Mouse (Mus musculus) lung, embryonic 15.5 days (tissue): ENCODE measurements around the gene Hjurp. TPM values are rescaled to one million over a fixed set of nuclear protein-coding genes. Genes with fewer than 3 reads are reported as not detected.
A peak's percentile ranks its signal among the peaks of the same experiment; 100 is the strongest.

ENCODE experiments used
- ATAC-seq: fragments of 200-750 bp; cut with Nextera tagmentation; 2 replicates; pipeline ENCODE4 v1.8.0; 2017; ENCODE audit warnings: moderate number of reproducible peaks, borderline replicate concordance; ENCODE audit not compliant: low FRiP score, low TSS enrichment; ENCODE audit errors: extremely low read depth
- H3K27ac ChIP-seq: fragments of 300-500 bp; sonication (generic); 2 replicates; pipeline ENCODE4 v1.5.1; 2015; ENCODE audit warnings: moderate library complexity, mild to moderate bottlenecking, inconsistent platforms
- H3K27me3 ChIP-seq: fragments of 300-500 bp; sonication (generic); 2 replicates; pipeline ENCODE4 v1.6.1; 2015; ENCODE audit warnings: inconsistent platforms
- H3K36me3 ChIP-seq: fragments of 300-500 bp; sonication (generic); 2 replicates; pipeline ENCODE4 v1.6.1; 2015; ENCODE audit warnings: inconsistent platforms
- H3K4me1 ChIP-seq: fragments of 300-500 bp; sonication (generic); 2 replicates; pipeline ENCODE4 v1.6.1; 2015; ENCODE audit warnings: inconsistent platforms
- H3K4me2 ChIP-seq: fragments of 300-500 bp; sonication (generic); 2 replicates; pipeline ENCODE4 v1.6.1; 2015; ENCODE audit warnings: inconsistent platforms, mild to moderate bottlenecking, moderate library complexity
- H3K4me3 ChIP-seq: fragments of 300-500 bp; sonication (generic); 2 replicates; pipeline ENCODE4 v1.5.1; 2015; ENCODE audit warnings: mild to moderate bottlenecking, inconsistent platforms
- H3K9ac ChIP-seq: fragments of 300-500 bp; sonication (generic); 2 replicates; pipeline ENCODE4 v1.6.1; 2015; ENCODE audit warnings: inconsistent platforms
- H3K9me3 ChIP-seq: fragments of 300-500 bp; sonication (generic); 2 replicates; pipeline ENCODE4 v1.6.1; 2016; ENCODE audit warnings: inconsistent platforms
- WGBS: fragments of 180-500 bp; shearing (Covaris S2); methylation state at CpG from one replicate; pipeline ENCODE4 v1.1.7; 2015; 5-methylcytosine and 5-hydroxymethylcytosine counted together
- polyA plus RNA-seq: library from polyadenylated mRNA; unstranded; fragments of >200 nt; fragmentation: Nextera tagmentation; extraction: Ambion mirVana; gene quantifications from 2 replicates; pipeline ENCODE4 v1.2.1, GENCODE M21; 2015

Gene Hjurp
- polyA plus RNA-seq, 1 experiment from 2014 or later: 198 TPM

DNA sequence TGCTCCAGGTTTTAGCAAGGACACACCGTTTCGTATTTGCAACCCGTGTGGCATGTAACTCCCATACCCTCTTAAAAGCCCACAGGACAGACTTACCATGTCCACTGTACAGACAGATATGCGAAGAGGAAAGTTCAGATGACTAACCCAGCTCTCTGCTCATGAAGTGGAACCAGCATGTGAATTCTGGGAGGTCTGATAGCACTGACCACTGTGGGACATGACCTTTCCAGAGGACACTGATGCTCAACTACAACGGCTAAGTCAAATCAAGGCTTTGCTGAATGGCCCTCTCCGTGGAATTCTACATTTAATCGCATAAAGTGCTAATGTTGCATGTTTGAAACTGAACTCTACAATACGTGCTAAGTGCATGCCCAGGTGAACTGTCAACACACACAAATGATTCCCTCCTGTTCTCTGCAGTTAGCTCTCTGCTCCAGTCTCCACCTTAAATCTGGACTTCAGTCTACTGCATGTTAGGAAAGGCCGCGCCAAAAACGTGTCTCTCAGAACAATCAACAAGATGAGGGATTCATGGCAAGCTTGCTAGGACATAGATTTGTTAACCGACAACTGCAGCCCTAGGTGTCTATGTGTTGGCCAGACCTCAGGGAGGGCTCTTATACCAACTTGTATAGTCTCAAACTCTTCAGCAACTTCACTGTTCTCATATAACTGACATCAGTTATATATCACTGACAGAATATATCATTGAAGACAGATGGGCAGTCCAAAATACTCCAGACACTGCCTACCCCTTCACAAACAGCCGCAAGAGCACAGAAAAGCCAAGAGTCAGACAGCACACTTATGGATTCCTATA lies 1.5 kb downstream of the Hjurp start:
- Histone ChIP-seq H3K4me2 (peak overlapping the region; percentile 57), H3K36me3 (peaks cover 45% of the 10 kb centered on the region), H3K4me1 (peaks cover 23% of the 10 kb centered on the region), H3K27ac (0 out of 2 replicates have a peak overlapping the region, but pooled peaks have one; percentile 1), H3K9ac (peak overlapping the region; percentile 70), H3K9me3 (no peaks in the 10 kb centered on the region), H3K27me3 (no peaks in the 10 kb centered on the region), H3K4me3 (peak overlapping the region; percentile 47)
- WGBS: 60% methylated on average over 13 of the region's 13 CpGs
- no peak for ATAC-seq

DNA sequence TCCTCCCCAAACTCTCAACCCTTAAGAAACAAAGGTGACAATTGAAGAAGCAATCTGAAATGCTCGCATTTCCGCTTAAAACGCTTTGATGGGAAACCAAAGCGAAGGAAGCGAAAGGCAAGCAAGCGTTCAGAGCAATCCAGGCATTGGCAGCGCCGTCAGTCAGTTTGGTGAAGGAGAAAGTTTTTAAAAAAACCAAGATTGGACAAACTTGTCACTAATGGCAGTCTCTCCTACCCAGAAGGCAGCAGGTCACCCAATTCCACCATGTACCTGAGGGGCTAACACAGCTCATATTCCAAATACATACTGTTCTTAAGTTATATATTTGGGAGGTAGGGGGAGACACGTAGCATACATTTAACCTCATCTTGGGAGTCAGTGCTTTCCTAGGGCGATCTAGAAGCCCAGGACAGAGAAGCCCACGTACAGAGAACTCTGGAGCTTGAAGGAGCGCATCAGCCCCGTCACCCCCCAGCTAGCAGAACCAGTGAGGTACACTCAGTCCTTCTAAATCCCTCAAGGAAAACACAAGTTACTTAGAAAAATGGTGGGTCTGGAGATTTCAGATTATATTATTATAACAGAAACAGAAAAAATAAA lies 2.3 kb downstream of the Hjurp start:
- peak overlapping the region; percentile 57 for H3K4me2 ChIP-seq
- H3K9ac ChIP-seq: no peak overlapping the region

DNA sequence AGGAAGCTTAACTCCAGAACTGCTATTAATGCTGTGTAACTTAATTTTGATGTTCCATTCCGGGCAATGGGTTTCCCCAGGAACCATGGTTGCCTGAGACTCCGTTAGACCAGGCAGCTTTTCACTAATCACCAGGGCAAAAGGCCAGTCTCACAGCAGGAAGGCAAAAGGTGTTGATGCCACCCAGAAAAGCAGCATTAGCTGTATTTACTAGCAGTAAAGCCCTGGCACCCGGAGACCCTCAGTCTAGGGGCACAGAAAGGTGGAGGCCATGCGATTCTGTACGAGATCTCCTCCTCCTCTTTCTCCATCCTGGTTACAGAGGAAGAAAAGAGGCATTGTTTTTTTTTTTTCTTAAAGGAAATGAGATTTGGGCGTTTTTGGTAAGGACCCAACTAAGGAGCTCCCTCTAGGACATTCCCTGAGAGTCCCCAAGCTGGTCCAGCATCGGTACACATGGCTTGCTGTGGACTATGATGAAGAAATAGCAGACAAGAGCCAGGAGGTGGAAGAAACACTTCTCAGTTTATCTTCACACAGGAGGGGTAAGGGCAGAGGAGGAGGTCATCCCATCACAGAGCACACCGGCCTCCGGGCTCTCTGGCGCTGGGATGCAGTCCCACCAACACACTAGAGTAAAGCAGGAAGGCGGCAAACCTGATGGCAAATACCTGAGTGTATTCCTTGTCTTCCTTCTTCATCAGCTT lies 2.9 kb downstream of the Hjurp start:
- H3K36me3 ChIP-seq: peaks cover 51% of the 10 kb centered on the region
- no peak for ATAC-seq
- peaks cover 23% of the 10 kb centered on the region for H3K4me1 ChIP-seq
- no peak overlapping the region for H3K27ac ChIP-seq
- WGBS: 73% methylated on average over 11 of the region's 11 CpGs
- no peak overlapping the region for H3K9ac ChIP-seq
- no peaks in the 10 kb centered on the region for H3K27me3 ChIP-seq
- H3K4me2 ChIP-seq: no peak overlapping the region
- H3K9me3 ChIP-seq: no peaks in the 10 kb centered on the region
- no peak overlapping the region for H3K4me3 ChIP-seq

More for the DNA sequence above, 2.3 kb downstream of the Hjurp start:
- Histone ChIP-seq H3K27me3 (no peaks in the 10 kb centered on the region), H3K4me1 (peaks cover 23% of the 10 kb centered on the region), H3K9me3 (no peaks in the 10 kb centered on the region), H3K36me3 (peaks cover 45% of the 10 kb centered on the region), H3K27ac (no peak overlapping the region), H3K4me3 (no peak overlapping the region)
- ATAC-seq: no peak
- 69% methylated on average over 13 of the region's 13 CpGs for WGBS

DNA sequence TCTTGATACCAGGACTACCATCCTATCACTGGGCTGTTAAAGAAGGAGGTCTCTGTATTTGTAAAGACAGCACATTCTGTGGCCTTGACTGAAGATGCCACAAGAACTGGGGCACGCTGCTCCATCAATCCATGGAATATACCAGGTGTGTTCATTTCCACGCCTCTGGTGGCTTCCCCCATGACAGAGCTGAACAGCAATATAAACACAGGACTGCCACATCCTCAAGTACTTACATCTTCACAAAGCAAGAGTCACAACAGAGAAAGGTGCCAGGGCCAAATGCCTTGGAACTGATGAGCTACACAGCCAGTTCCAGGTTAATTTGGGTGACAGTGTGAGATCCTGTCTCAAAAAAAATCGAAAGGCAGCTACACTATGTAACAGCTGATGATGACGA lies 3.6 kb downstream of the Hjurp start:
- no peak overlapping the region for H3K4me2 ChIP-seq
- no peaks in the 10 kb centered on the region for H3K27me3 ChIP-seq
- WGBS: 81% methylated on average over 4 of the region's 4 CpGs
- H3K9me3 ChIP-seq: no peaks in the 10 kb centered on the region
- peaks cover 23% of the 10 kb centered on the region for H3K4me1 ChIP-seq
- H3K36me3 ChIP-seq: peaks cover 58% of the 10 kb centered on the region
- no peak for ATAC-seq
- no peak overlapping the region for H3K9ac ChIP-seq
- H3K4me3 ChIP-seq: no peak overlapping the region
- H3K27ac ChIP-seq: no peak overlapping the region

DNA sequence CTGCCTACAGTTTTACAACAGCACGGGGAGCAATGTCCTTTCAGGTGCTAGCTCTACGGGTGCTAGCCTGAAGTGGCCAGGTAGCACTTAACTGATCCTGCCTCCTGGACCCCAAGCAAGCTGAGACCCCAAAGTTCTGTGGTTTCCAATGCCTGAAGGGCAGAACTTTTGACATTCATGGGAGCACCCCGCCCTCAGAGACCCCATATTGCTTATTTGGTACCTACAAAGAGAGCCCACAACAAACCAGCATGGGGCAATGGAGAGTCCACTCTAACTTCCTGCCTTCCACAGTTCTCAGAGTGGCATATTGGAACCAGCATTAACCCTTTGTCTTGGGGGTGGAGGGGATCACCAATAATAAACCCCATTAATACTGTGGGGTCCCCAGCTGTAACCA lies 4.1 kb downstream of the Hjurp start:
- no peak for ATAC-seq
- WGBS: 94% methylated on average over 3 of the region's 3 CpGs
- no peak overlapping the region for H3K4me2 ChIP-seq
- peaks cover 23% of the 10 kb centered on the region for H3K4me1 ChIP-seq
- H3K9ac ChIP-seq: no peak overlapping the region
- no peak overlapping the region for H3K4me3 ChIP-seq
- H3K36me3 ChIP-seq: peaks cover 63% of the 10 kb centered on the region
- no peaks in the 10 kb centered on the region for H3K9me3 ChIP-seq
- no peak overlapping the region for H3K27ac ChIP-seq
- no peaks in the 10 kb centered on the region for H3K27me3 ChIP-seq

DNA sequence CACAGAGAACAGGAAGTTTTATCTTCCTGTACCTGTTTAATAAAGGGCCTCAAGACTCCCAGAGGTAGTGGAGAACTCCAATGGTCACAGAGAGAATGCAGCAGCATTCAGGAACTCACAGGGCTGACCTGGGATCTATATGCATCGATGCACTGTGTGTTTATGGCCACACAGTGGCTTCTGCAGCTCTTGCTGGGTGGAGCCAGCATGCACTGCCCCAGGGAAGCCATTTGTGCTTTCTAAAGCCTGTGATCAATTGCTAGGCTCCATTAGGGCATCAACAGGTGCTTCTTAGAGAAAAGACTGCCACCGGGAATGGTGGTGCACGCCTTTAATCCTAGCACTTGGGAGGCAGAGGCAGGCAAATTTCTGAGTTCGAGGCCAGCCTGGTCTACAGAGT lies 4.6 kb downstream of the Hjurp start:
- no peak overlapping the region for H3K4me2 ChIP-seq

DNA sequence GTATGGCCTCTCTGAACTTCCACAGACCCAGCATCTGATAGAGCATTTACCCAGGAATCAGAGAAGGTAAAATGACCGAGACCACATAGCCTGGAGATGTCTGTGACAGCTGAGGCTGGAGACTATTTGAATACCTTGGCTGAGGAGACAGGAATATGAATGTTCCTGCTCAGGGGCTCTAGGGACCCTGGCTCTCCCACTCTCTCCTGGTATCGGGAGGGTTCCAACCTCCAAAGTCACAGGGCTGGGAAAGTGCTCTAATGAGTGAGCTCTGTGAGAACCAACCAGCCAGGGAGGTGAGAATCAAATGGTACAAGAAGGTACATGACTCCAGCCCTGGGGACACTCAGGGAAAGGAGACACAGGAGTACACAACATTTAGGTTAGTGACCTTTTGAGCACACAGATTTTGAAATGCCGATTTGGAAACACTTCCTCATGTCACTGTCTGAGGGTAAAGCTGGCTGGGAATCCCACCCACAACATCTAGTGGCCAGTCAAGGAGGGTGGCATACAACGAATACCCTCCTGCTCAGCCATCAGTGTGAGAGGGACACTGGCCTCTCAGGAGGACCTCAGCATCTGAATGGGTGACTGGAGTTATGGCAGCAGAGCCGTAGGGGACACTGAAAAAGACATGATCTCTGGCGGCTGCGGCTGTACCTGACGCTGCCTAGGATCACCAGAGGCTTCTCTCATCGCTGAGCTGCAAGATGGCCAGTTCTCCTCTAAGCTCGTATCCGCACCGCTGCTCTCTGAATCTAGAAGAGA lies 7.7 kb downstream of the Hjurp start:
- H3K4me1 ChIP-seq: no peaks in the 10 kb centered on the region
- H3K9me3 ChIP-seq: no peaks in the 10 kb centered on the region
- no peaks in the 10 kb centered on the region for H3K27me3 ChIP-seq
- H3K4me3 ChIP-seq: no peak overlapping the region
- no peak overlapping the region for H3K4me2 ChIP-seq
- H3K36me3 ChIP-seq: peaks cover 86% of the 10 kb centered on the region
- 87% methylated on average over 12 of the region's 12 CpGs for WGBS
- no peak overlapping the region for H3K27ac ChIP-seq
- no peak for ATAC-seq
- no peak overlapping the region for H3K9ac ChIP-seq

More for the DNA sequence above, 4.6 kb downstream of the Hjurp start:
- Histone ChIP-seq H3K9me3 (no peaks in the 10 kb centered on the region), H3K4me3 (no peak overlapping the region), H3K36me3 (peaks cover 67% of the 10 kb centered on the region), H3K27me3 (no peaks in the 10 kb centered on the region), H3K27ac (no peak overlapping the region), H3K9ac (no peak overlapping the region), H3K4me1 (peaks cover 20% of the 10 kb centered on the region)
- 64% methylated on average over 4 of the region's 4 CpGs for WGBS
- no peak for ATAC-seq

DNA sequence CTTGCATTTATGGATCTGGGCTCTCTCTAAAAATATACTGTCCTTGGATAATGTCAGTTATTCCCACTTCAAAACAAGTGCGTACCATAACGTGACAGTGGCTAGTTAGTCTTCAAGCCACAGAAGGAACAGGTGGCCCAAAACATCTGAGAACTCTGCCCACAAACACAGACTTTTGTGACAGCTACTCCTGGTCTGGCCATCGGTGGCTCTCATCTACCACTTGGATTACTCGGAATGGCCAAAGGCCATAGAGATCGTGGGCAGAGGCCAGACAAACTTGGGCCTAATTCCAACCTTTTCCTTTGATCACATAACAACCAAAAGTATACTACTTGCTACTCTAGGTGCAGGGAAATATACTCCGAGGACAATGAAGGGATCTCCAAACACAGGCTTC lies 9.4 kb downstream of the Hjurp start:
- no peaks in the 10 kb centered on the region for H3K9me3 ChIP-seq
- no peak overlapping the region for H3K4me3 ChIP-seq
- peaks cover 87% of the 10 kb centered on the region for H3K36me3 ChIP-seq
- H3K9ac ChIP-seq: no peak overlapping the region
- no peaks in the 10 kb centered on the region for H3K4me1 ChIP-seq
- no peak overlapping the region for H3K27ac ChIP-seq
- ATAC-seq: no peak
- H3K27me3 ChIP-seq: no peaks in the 10 kb centered on the region
- whole genome bisulfite sequencing: 84% methylated on average over 6 of the region's 6 CpGs
- no peak overlapping the region for H3K4me2 ChIP-seq

DNA sequence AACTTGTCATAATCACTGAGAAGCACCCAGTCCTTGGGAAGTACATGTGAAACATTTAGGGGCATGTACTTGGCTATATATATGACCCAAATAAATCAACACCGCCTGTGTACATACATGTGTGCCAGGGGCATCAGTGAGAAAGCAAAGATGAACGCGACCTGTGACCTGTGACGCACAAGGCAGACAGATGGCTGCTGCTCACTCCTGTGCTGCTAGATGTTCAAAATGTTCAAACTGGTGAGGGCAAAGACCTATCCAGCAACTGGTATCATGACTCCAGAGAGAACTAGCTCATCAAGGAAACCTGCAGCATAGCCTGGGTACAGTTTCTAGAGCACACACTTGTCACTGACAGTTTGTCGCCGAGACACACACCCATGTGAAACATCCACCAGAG lies 9.9 kb downstream of the Hjurp start:
- no peak overlapping the region for H3K9ac ChIP-seq
- ATAC-seq: no peak
- H3K27ac ChIP-seq: no peak overlapping the region
- 92% methylated on average over 6 of the region's 6 CpGs for WGBS
- no peak overlapping the region for H3K4me2 ChIP-seq
- peaks cover 87% of the 10 kb centered on the region for H3K36me3 ChIP-seq
- H3K4me1 ChIP-seq: no peaks in the 10 kb centered on the region
- no peak overlapping the region for H3K4me3 ChIP-seq
- H3K9me3 ChIP-seq: no peaks in the 10 kb centered on the region
- no peaks in the 10 kb centered on the region for H3K27me3 ChIP-seq

DNA sequence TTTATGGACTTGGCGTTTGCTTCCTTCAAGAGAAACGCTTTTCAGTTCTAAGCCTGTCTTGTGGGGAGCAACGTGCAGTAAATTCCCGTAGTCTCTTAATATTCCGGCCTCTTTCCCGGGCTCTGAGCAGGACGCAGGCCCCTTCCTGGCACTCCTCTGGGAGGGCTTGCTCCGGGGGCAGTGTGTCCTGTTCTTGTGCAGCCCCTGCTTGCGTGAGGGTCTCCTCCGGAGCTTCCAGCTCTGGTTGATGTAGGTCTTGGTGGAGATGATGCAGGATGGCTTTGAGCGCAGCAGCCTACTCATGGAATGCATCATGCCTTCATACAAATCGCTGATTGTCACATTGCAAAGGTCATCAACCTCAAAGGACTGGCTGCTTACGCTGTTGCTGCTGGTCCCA lies 11.3 kb downstream of the Hjurp start:
- Histone ChIP-seq H3K4me3 (no peak overlapping the region), H3K27me3 (no peaks in the 10 kb centered on the region), H3K9me3 (no peaks in the 10 kb centered on the region), H3K4me1 (no peaks in the 10 kb centered on the region), H3K9ac (no peak overlapping the region), H3K4me2 (no peak overlapping the region), H3K27ac (no peak overlapping the region), H3K36me3 (peaks cover 90% of the 10 kb centered on the region)
- no peak for ATAC-seq
- 88% methylated on average over 13 of the region's 13 CpGs for WGBS

DNA sequence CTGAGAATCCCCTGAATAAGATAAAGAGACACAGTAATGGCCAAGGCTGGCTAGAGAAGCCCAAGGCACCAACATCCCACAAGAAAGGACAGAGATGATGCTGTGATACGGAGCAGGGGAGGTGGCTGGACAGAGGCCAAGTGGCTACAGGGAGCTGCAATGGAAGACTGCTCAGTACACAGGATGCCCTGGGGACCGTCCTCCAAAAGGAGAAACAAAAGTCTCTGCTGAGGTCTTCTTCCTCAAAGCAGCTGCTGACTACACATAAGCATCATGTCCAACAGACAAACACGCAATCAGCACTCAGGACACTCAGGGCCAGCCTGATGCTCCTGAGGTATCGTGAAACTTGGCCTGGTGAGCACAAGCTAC lies 12.6 kb downstream of the Hjurp start:
- 79% methylated on average over 4 of the region's 4 CpGs for WGBS
- H3K4me1 ChIP-seq: no peaks in the 10 kb centered on the region
- ATAC-seq: peak; percentile 1; the same call in 1 of the 2 replicates

More for the DNA sequence above, 12.6 kb downstream of the Hjurp start:
- Histone ChIP-seq H3K27ac (no peak overlapping the region), H3K9me3 (no peaks in the 10 kb centered on the region), H3K36me3 (peaks cover 99% of the 10 kb centered on the region), H3K9ac (no peak overlapping the region), H3K27me3 (no peaks in the 10 kb centered on the region), H3K4me3 (no peak overlapping the region), H3K4me2 (no peak overlapping the region)
